Mouse (Mus musculus): ENCODE data around the gene Dmwd.

DNA sequence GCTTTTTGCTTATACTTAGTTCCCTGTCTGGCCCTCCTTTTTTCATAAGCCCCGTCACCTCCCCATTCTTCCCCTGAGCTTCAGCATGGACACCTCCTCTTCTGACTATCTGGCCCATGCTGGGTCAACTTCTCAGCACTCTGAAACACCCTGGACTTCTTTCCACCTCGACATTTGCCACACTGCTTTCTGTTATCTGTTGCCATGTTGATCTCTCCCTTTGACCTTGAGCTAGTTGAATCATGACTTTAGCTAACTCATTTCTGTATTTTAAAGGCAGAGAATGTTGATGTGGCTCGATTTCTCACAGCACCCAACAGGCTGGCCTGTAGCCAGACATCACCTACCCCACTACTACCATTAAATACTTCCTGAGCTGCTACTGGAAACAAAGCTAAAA is 31.4 kb downstream of the Dmwd start:
- TF ChIP-seq CTCF (IDR thresholded peaks at IDR 0.05; ENCODE audit: borderline replicate concordance, insufficient read depth, low read depth, low read length) (no peak), POLR2A (IDR thresholded peaks at IDR 0.05; ENCODE audit: borderline replicate concordance, insufficient read depth, low read length) (no peak)

Data from cerebellum, adult 2 months (tissue).